Mouse (Mus musculus) E14TG2a.4 (cell line): ENCODE results near the gene Cdk5.

ENCODE experiments used
- H3K27me3 ChIP-seq: 2 replicates; pipeline ENCODE4 v1.6.1; 2014; ENCODE audit warnings: low read length, control low read depth; ENCODE audit not compliant: insufficient read depth
- H3K36me3 ChIP-seq: 2 replicates; pipeline ENCODE4 v1.6.1; 2014; ENCODE audit warnings: low read length, control low read depth; ENCODE audit not compliant: insufficient read depth
- H3K4me1 ChIP-seq: replicated peaks from 2 replicates; pipeline ENCODE4 v1.6.1; 2014; ENCODE audit warnings: low read depth, low read length, control low read depth
- H3K4me3 ChIP-seq: replicated peaks from 2 replicates; pipeline ENCODE4 v1.5.1; 2014; ENCODE audit warnings: mild to moderate bottlenecking, low read length
- H3K9me3 ChIP-seq: 2 replicates; pipeline ENCODE4 v1.6.1; 2014; ENCODE audit warnings: low read length, control low read depth
- CTCF ChIP-seq: conservative IDR thresholded peaks from 2 replicates; pipeline ENCODE4 v1.5.1; 2014; ENCODE audit warnings: low read length
- NANOG ChIP-seq: IDR thresholded peaks from 2 replicates; pipeline ENCODE4 v1.6.1; 2014; ENCODE audit warnings: borderline replicate concordance, low read length, mixed read lengths
- POU5F1 ChIP-seq: IDR thresholded peaks from 2 replicates; pipeline ENCODE4 v1.6.1; 2014; ENCODE audit warnings: low read length, borderline replicate concordance

The Cdk5 gene

GRCm38 (mm10) chr5:24387264-24388241, 35.8 kb downstream of the Cdk5 start:
- peaks cover 40% of the 10 kb centered on the region for H3K27me3 ChIP-seq
- peaks cover 18% of the 10 kb centered on the region for H3K36me3 ChIP-seq
- no peak for TF ChIP-seq NANOG
- no peak for TF ChIP-seq CTCF
- no peak for TF ChIP-seq POU5F1
- peaks cover 70% of the 10 kb centered on the region for H3K4me1 ChIP-seq
- peak overlapping the region; percentile 80 for H3K4me3 ChIP-seq
- no peaks in the 10 kb centered on the region for H3K9me3 ChIP-seq

DNA sequence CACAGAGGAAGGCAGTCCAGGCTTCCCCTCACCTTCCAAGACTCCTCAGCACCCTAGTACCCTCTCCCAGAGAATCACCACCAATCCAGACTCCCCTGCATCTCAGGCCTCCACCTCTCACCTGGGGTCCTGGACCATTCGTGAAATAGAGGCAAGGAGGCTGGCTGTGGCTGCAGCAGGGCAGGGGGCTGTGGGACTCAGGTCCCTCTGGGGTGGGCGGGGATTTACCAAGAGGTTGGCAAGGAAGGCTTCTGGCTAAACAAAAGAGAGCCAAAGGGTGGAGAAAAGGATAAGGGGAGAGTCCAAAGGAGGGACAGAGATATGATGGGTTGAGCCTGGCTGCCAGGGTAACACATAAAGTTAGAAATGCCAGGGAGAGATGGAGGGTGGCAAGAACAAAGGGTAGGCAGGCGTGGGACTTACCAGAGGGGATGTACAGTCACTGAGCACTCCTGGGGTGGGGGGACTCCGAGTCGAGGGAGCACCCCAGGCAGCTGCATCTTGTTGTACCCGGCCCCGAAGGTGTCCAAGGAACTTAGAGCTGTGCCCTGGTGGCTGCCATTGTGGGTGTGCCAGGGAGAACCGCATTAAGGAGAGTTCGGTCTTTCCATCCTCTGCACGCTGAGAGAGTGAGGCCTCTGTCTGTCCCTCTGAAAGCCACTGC, 37.3 kb downstream of the Cdk5 start:
- Histone ChIP-seq H3K4me3 (no peak overlapping the region), H3K27me3 (peaks cover 40% of the 10 kb centered on the region), H3K36me3 (peaks cover 18% of the 10 kb centered on the region), H3K9me3 (no peaks in the 10 kb centered on the region), H3K4me1 (peaks cover 67% of the 10 kb centered on the region)
- no peak for TF ChIP-seq CTCF
- TF ChIP-seq POU5F1: no peak
- no peak for TF ChIP-seq NANOG

GRCm38 (mm10) chr5:24385374-24385773, 38.0 kb downstream of the Cdk5 start:
- H3K9me3 ChIP-seq: no peaks in the 10 kb centered on the region
- H3K27me3 ChIP-seq: peaks cover 37% of the 10 kb centered on the region
- TF ChIP-seq CTCF (no peak), NANOG (no peak), POU5F1 (no peak)
- peaks cover 73% of the 10 kb centered on the region for H3K4me1 ChIP-seq
- H3K36me3 ChIP-seq: peaks cover 18% of the 10 kb centered on the region
- H3K4me3 ChIP-seq: no peak overlapping the region

GRCm38 (mm10) chr5:24384407-24384806, 38.9 kb downstream of the Cdk5 start:
- no peak for TF ChIP-seq POU5F1
- Histone ChIP-seq H3K4me1 (peaks cover 76% of the 10 kb centered on the region), H3K27me3 (peaks cover 35% of the 10 kb centered on the region), H3K4me3 (no peak overlapping the region), H3K36me3 (peaks cover 18% of the 10 kb centered on the region), H3K9me3 (no peaks in the 10 kb centered on the region)

- peak overlapping the region; percentile 76 for H3K4me3 ChIP-seq
- H3K27me3 ChIP-seq: peaks cover 28% of the 10 kb centered on the region
- H3K36me3 ChIP-seq: peaks cover 18% of the 10 kb centered on the region
- no peaks in the 10 kb centered on the region for H3K9me3 ChIP-seq
- peaks cover 74% of the 10 kb centered on the region for H3K4me1 ChIP-seq
- no peak for TF ChIP-seq POU5F1
- peak; percentile 21; the same call in 1 of the 2 replicates for TF ChIP-seq CTCF
Measured at GRCm38 (mm10) chr5:24383026-24383859, 40.1 kb downstream of the Cdk5 start.

DNA sequence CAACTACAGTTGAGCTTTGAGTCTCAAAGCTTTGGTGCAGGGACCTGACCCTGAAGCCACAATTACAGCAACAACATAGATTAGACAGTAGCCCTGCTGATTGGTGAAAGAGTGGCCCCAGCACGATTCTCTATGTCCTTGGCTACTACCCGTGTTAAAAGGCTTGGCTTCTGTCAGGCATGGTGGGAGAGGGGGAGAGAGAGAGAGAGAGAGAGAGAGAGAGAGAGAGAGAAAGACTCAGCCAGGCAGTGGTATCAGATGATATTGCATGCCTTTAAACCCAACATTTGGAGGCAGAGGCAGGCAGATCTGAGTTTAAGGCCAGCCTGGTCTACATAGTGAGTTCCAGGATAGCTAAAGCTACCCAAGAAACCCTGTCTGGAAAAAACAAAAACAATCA, 41.3 kb downstream of the Cdk5 start:
- H3K9me3 ChIP-seq: no peaks in the 10 kb centered on the region

GRCm38 (mm10) chr5:24381486-24381885, 41.8 kb downstream of the Cdk5 start:
- Histone ChIP-seq H3K27me3 (peaks cover 12% of the 10 kb centered on the region), H3K4me1 (peaks cover 73% of the 10 kb centered on the region), H3K4me3 (no peak overlapping the region), H3K36me3 (peaks cover 18% of the 10 kb centered on the region), H3K9me3 (no peaks in the 10 kb centered on the region)
- TF ChIP-seq POU5F1 (no peak), CTCF (no peak), NANOG (no peak)

More for the DNA sequence above, 41.3 kb downstream of the Cdk5 start:
- Histone ChIP-seq H3K4me3 (no peak overlapping the region), H3K36me3 (peaks cover 18% of the 10 kb centered on the region), H3K27me3 (peaks cover 17% of the 10 kb centered on the region), H3K4me1 (peaks cover 78% of the 10 kb centered on the region)
- no peak for TF ChIP-seq CTCF

DNA sequence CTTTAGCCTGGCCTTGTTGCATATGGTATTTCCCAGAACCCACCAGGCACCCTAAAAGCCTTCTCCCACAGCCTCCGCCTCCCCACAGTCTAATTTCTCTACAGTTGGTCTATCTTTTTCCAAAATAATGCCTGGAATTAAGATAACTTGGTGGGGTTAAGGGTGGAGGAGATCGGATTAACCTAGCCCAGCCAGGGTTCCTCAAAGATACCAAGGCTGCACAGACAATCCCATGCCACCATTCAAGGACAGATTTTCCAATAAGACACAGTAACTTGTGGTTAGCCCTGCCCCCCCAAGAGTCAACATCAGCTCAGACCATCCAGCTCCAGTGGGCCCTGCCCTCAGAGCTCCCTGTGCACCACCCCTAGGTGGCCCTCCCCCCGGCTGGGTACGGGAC, 42.8 kb downstream of the Cdk5 start:
- Histone ChIP-seq H3K27me3 (peaks cover 3% of the 10 kb centered on the region; the same call in 1 of the 2 replicates), H3K36me3 (peaks cover 10% of the 10 kb centered on the region), H3K9me3 (no peaks in the 10 kb centered on the region), H3K4me1 (peaks cover 74% of the 10 kb centered on the region), H3K4me3 (no peak overlapping the region; the same call in 1 of the 2 replicates)
- no peak for TF ChIP-seq CTCF
- TF ChIP-seq NANOG: no peak
- TF ChIP-seq POU5F1: no peak
